Mouse (Mus musculus) stomach, postnatal 0 days (tissue): ENCODE measurements around the gene Apip.

Experiments
- CTCF ChIP-seq: IDR thresholded peaks from 2 replicates; pipeline ENCODE4 v1.5.1; 2016; ENCODE audit warnings: antibody characterized with exemption, low read depth, mild to moderate bottlenecking, moderate library complexity
- EP300 ChIP-seq: optimal IDR thresholded peaks from 2 replicates; pipeline ENCODE3; 2016; ENCODE audit warnings: antibody characterized with exemption

- no peak for TF ChIP-seq EP300
- TF ChIP-seq CTCF = no peak
Measured at GRCm38 (mm10) chr2:103081706-103082105, 8.2 kb downstream of the Apip start.
